Mouse (Mus musculus) small intestine, adult 2 months (tissue): ENCODE measurements around the gene Stmn3. TPM values are rescaled to one million over a fixed set of nuclear protein-coding genes. Genes with fewer than 3 reads are reported as not detected.
"Not testable (repeated sequence)": the region's sequence is repeated elsewhere in the genome, so short reads cannot be mapped to it uniquely, and the experiment has no call there.

Experiments used
- H3K27ac ChIP-seq: fragments of 200-500 bp; 2 replicates; pipeline ENCODE4 v1.5.1; 2012; ENCODE audit warnings: low read depth, low read length, control low read depth, inconsistent platforms; ENCODE audit not compliant: insufficient read depth
- H3K27me3 ChIP-seq: fragments of 200-500 bp; 2 replicates; pipeline ENCODE4 v1.6.1; 2012; ENCODE audit warnings: mild to moderate bottlenecking, moderate library complexity, low read length, inconsistent platforms; ENCODE audit not compliant: control insufficient read depth, insufficient read depth
- H3K36me3 ChIP-seq: fragments of 200-500 bp; 2 replicates; pipeline ENCODE4 v1.6.1; 2012; ENCODE audit warnings: mild to moderate bottlenecking, low read length, control low read depth, inconsistent platforms; ENCODE audit not compliant: control insufficient read depth, insufficient read depth
- H3K4me1 ChIP-seq: fragments of 200-500 bp; 2 replicates; pipeline ENCODE4 v1.6.1; 2012; ENCODE audit warnings: low read length, inconsistent platforms, mixed read lengths; ENCODE audit not compliant: control insufficient read depth, insufficient read depth, insufficient read length
- H3K4me3 ChIP-seq: fragments of 200-500 bp; 2 replicates; pipeline ENCODE4 v1.5.1; 2012; ENCODE audit warnings: low read depth, mild to moderate bottlenecking, control low read depth, inconsistent platforms, low read length, moderate library complexity
- CTCF ChIP-seq: fragments of 200-500 bp; IDR thresholded peaks from 2 replicates; pipeline ENCODE4 v1.5.1; 2012; ENCODE audit warnings: low read depth, mild to moderate bottlenecking, control low read depth, inconsistent platforms, low read length, moderate library complexity, mixed read lengths; ENCODE audit not compliant: insufficient replicate concordance, insufficient read length; ENCODE audit errors: extremely low read depth
- POLR2A ChIP-seq: fragments of 200-500 bp; IDR thresholded peaks from 2 replicates; pipeline ENCODE4 v1.6.1; 2012; ENCODE audit warnings: low read depth, mild to moderate bottlenecking, control low read depth, inconsistent platforms, low read length, moderate library complexity
- WGBS: fragments of 180-500 bp; shearing (Covaris S2); methylation state at CpG from one replicate; pipeline ENCODE4 v1.1.7; 2018; 5-methylcytosine and 5-hydroxymethylcytosine counted together
- polyA plus RNA-seq: library from polyadenylated mRNA; depleted of rRNA; stranded (reverse); fragments of >200 nt; gene quantifications from 2 replicates; pipeline ENCODE4 v1.2.3, GENCODE M21; 2012

Gene Stmn3
- polyA plus RNA-seq, 1 experiment = 1.3 TPM

GRCm38 (mm10) chr2:181307144-181307804, 7.0 kb downstream of the Stmn3 start:
- Histone ChIP-seq H3K27ac (no peak overlapping the region), H3K4me1 (no peaks in the 10 kb centered on the region; the same call in 1 of the 2 replicates), H3K36me3 (no peaks in the 10 kb centered on the region), H3K4me3 (no peak overlapping the region), H3K27me3 (no peaks in the 10 kb centered on the region; the same call in none of the 2 replicates)
- 16% methylated on average over 30 of the region's 30 CpGs for WGBS
- peak; percentile 40; the same call in 1 of the 2 replicates for TF ChIP-seq CTCF
- no peak for TF ChIP-seq POLR2A

DNA sequence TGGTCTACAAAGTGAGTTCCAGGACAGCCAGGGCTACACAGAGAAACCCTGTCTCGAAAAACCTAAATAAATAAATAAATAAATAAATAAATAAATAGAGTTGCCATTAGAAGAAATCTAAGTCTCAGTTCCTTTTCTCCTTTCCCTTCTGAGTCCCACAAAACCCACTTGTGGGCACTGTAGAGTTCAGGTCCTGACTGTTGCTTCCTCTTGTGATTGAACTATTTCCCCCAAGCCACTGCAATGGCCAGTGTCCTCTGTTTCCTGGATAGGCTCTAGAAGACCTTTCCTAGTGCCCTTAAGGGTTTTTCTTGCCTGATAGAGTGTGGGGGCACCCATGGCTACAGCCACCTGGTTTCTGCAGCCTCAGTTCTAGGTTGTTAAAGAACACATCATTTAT, 9.4 kb downstream of the Stmn3 start:
- TF ChIP-seq POLR2A = no peak
- TF ChIP-seq CTCF = no peak
- Histone ChIP-seq H3K4me3 (no peak overlapping the region), H3K27ac (no peak overlapping the region), H3K27me3 (no peaks in the 10 kb centered on the region; the same call in none of the 2 replicates), H3K36me3 (peaks cover 5% of the 10 kb centered on the region), H3K4me1 (no peaks in the 10 kb centered on the region; the same call in 1 of the 2 replicates)
- WGBS = 74% methylated on average over 1 of the region's 1 CpGs

DNA sequence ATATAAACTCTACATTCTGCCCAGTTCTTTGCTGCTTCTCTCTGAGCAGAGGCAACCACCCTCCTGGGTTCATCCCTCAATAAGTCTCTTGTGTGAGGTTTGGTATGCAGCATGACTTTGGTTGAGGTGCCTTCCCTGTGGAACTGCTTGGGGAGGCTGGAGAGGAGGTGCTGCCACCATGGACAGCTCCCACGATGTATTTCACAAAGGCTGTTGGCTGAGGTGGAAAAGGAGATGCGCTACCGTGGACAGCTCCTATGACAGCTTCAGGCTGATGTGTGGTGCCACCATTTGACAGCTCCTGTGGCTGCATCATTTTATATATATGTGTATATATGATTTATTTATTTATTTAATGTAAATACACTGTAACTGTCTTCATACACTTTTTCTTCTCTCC, 12.3 kb downstream of the Stmn3 start:
- 44% methylated on average over 3 of the region's 3 CpGs for WGBS
- no peak overlapping the region for H3K4me3 ChIP-seq
- no peaks in the 10 kb centered on the region; the same call in 1 of the 2 replicates for H3K27me3 ChIP-seq
- peaks cover 5% of the 10 kb centered on the region for H3K36me3 ChIP-seq
- TF ChIP-seq POLR2A (no peak), CTCF (no peak)
- H3K4me1 ChIP-seq = no peaks in the 10 kb centered on the region
- H3K27ac ChIP-seq = no peak overlapping the region

- peaks cover 7% of the 10 kb centered on the region; the same call in 1 of the 2 replicates for H3K4me1 ChIP-seq
- no peak overlapping the region for H3K4me3 ChIP-seq
- H3K27ac ChIP-seq = no peak overlapping the region
- H3K36me3 ChIP-seq = no peaks in the 10 kb centered on the region
- TF ChIP-seq CTCF (no peak), POLR2A (no peak)
- 55% methylated on average over 1 of the region's 1 CpGs for WGBS
- no peaks in the 10 kb centered on the region for H3K27me3 ChIP-seq
Observed at GRCm38 (mm10) chr2:181290937-181291336, 23.4 kb downstream of the Stmn3 start.

DNA sequence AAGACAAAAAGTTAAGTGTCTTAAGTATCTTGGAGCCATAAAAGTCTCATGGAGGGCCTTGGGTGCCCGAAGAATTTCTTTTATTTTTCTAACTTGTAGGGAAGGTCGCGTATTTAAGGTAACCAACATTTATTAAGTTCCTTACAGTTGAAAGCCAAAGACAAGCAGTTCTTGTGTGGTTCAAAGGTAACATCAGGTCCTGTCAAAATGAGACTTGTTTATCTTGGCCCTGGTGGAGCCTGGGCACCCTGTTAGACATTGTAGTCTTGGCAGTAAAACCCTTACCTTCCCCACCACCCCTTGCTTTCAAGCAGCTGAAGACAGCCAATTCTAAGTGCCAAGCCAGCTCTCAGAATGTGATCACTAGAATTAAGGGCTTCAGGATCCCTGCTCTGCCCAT, 25.6 kb downstream of the Stmn3 start:
- no peaks in the 10 kb centered on the region for H3K27me3 ChIP-seq
- no peak for TF ChIP-seq CTCF
- TF ChIP-seq POLR2A = no peak
- peaks cover 5% of the 10 kb centered on the region for H3K36me3 ChIP-seq
- H3K4me3 ChIP-seq = peak overlapping the region; percentile 74; the same call in 1 of the 2 replicates
- H3K27ac ChIP-seq = peak overlapping the region; percentile 1; the same call in 1 of the 2 replicates
- 38% methylated on average over 3 of the region's 3 CpGs for WGBS
- H3K4me1 ChIP-seq = peaks cover 7% of the 10 kb centered on the region; the same call in 1 of the 2 replicates

- not testable (repeated sequence) for H3K4me1 ChIP-seq, H3K27me3 ChIP-seq, H3K36me3 ChIP-seq
- peak within 1 kb of the TSS; percentile 93 for H3K4me3 ChIP-seq
- TF ChIP-seq POLR2A (peak; percentile 48; the same call in 1 of the 2 replicates), CTCF (peak; percentile 52; the same call in 1 of the 2 replicates)
- WGBS = 11% methylated on average over 35 of the region's 38 CpGs
- H3K27ac ChIP-seq = peak within 1 kb of the TSS; percentile 91
Observed at GRCm38 (mm10) chr2:181287958-181288350, 26.3 kb downstream of the Stmn3 start, which contains the start of gene Gmeb2. TSS of gene Gmeb2 (minus strand) at chr2:181288035.

GRCm38 (mm10) chr2:181287338-181287957, 26.9 kb downstream of the Stmn3 start:
- H3K4me3 ChIP-seq = peak overlapping the region; percentile 93
- WGBS = 4% methylated on average over 50 of the region's 71 CpGs
- peaks cover 7% of the 10 kb centered on the region for H3K36me3 ChIP-seq
- peak overlapping the region; percentile 91 for H3K27ac ChIP-seq
- no peak for TF ChIP-seq CTCF
- peak; percentile 65 for TF ChIP-seq POLR2A
- no peaks in the 10 kb centered on the region for H3K27me3 ChIP-seq
- H3K4me1 ChIP-seq = peaks cover 7% of the 10 kb centered on the region; the same call in 1 of the 2 replicates
